Mouse (Mus musculus) heart, embryonic 10.5 days (tissue): ENCODE data around the gene Grem1. TPM values are rescaled to one million over a fixed set of nuclear protein-coding genes. Genes with fewer than 3 reads are reported as not detected.

ENCODE experiments used
- DNase-seq: peaks from one replicate; pipeline ENCODE4 v3.0.0-alpha.2; 2017; ENCODE audit warnings: low spot score
- H3K27ac ChIP-seq: fragments of 300-500 bp; sonication (generic); 2 replicates; pipeline ENCODE4 v1.5.1; 2016; ENCODE audit warnings: mild to moderate bottlenecking
- H3K27me3 ChIP-seq: fragments of 300-500 bp; sonication (generic); 2 replicates; pipeline ENCODE4 v1.6.1; 2016; ENCODE audit warnings: mild to moderate bottlenecking; ENCODE audit not compliant: poor library complexity, insufficient read depth, severe bottlenecking
- H3K36me3 ChIP-seq: fragments of 300-500 bp; sonication (generic); 2 replicates; pipeline ENCODE4 v1.6.1; 2016; ENCODE audit warnings: mild to moderate bottlenecking, moderate library complexity
- H3K4me1 ChIP-seq: fragments of 300-500 bp; sonication (generic); 2 replicates; pipeline ENCODE4 v1.6.1; 2016; ENCODE audit warnings: mild to moderate bottlenecking
- H3K4me3 ChIP-seq: fragments of 300-500 bp; sonication (generic); 2 replicates; pipeline ENCODE4 v1.5.1; 2016; ENCODE audit warnings: mild to moderate bottlenecking, moderate library complexity
- H3K9me3 ChIP-seq: fragments of 300-500 bp; sonication (generic); 2 replicates; pipeline ENCODE4 v1.6.1; 2016; ENCODE audit warnings: mild to moderate bottlenecking, moderate library complexity
- WGBS: fragments of 180-500 bp; shearing (Covaris S2); methylation state at CpG from one replicate; pipeline ENCODE4 v1.1.7; 2016; 5-methylcytosine and 5-hydroxymethylcytosine counted together
- polyA plus RNA-seq: library from polyadenylated mRNA; unstranded; fragments of >200 nt; fragmentation: Nextera tagmentation; extraction: Ambion mirVana; gene quantifications from 2 replicates; pipeline ENCODE4 v1.2.1, GENCODE M21; 2016

Gene Grem1
- polyA plus RNA-seq, 1 experiment from 2014 or later = 0.84 TPM

- Histone ChIP-seq H3K36me3 (no peaks in the 10 kb centered on the region), H3K9me3 (no peaks in the 10 kb centered on the region), H3K27me3 (no peaks in the 10 kb centered on the region), H3K4me3 (no peak overlapping the region), H3K4me1 (no peaks in the 10 kb centered on the region), H3K27ac (no peak overlapping the region)
- 86% methylated on average over 3 of the region's 3 CpGs for WGBS
- no peak for DNase-seq
Measured at GRCm38 (mm10) chr2:113728581-113728980, 29.9 kb downstream of the Grem1 start.

- peaks cover 16% of the 10 kb centered on the region for H3K27me3 ChIP-seq
- no peaks in the 10 kb centered on the region for H3K4me1 ChIP-seq
- 54% methylated on average over 2 of the region's 2 CpGs for WGBS
- no peak for DNase-seq
- no peak overlapping the region for H3K27ac ChIP-seq
- H3K4me3 ChIP-seq = no peak overlapping the region
- no peaks in the 10 kb centered on the region for H3K9me3 ChIP-seq
- H3K36me3 ChIP-seq = no peaks in the 10 kb centered on the region
Measured at GRCm38 (mm10) chr2:113714801-113715200, 43.6 kb downstream of the Grem1 start.

DNA sequence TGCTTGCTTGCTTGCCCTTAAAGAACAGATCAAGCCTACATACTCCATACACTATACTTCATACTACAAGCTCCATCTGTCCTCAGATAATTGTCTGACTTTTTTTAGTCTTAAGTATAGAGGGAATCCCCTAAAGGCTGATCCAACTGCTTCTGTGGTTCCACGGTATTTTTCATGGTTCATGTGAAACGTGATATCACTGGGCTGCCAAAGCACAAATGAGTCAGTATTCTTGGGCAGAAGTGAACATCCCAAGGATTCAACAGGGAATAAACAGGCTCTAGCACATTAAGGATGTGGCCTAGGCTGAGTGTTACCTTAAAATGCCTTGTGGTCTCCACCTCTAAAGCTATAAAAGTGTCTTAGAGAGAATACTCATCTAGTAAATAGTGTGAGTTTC lies 45.0 kb downstream of the Grem1 start:
- H3K4me3 ChIP-seq = no peak overlapping the region
- no peak overlapping the region for H3K27ac ChIP-seq
- no peak for DNase-seq
- H3K4me1 ChIP-seq = no peaks in the 10 kb centered on the region
- H3K9me3 ChIP-seq = no peaks in the 10 kb centered on the region
- H3K36me3 ChIP-seq = no peaks in the 10 kb centered on the region
- H3K27me3 ChIP-seq = peaks cover 23% of the 10 kb centered on the region
- WGBS = 68% methylated on average over 2 of the region's 2 CpGs

DNA sequence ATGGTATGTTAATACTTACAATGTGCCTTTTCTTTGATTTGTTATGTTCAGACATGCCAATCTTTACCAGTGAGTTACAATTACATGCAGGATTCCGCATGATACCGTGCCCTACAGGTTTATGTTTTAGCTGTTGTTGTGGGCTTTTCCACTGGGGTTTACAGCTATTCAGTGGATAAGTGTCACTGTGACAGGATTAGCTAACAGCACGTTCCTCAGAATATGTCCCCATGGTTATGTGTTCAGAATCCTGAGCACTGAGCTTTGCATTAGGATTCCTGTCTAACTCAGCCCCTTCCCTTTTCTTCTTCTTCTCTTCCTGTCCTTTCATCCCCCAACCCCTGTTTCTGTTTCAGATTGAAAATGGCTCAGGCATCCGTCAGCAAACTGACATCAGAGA lies 50.9 kb downstream of the Grem1 start:
- Histone ChIP-seq H3K4me1 (no peaks in the 10 kb centered on the region), H3K4me3 (no peak overlapping the region), H3K27ac (no peak overlapping the region), H3K9me3 (no peaks in the 10 kb centered on the region), H3K27me3 (peaks cover 54% of the 10 kb centered on the region), H3K36me3 (no peaks in the 10 kb centered on the region)
- no peak for DNase-seq
- 79% methylated on average over 4 of the region's 4 CpGs for WGBS

DNA sequence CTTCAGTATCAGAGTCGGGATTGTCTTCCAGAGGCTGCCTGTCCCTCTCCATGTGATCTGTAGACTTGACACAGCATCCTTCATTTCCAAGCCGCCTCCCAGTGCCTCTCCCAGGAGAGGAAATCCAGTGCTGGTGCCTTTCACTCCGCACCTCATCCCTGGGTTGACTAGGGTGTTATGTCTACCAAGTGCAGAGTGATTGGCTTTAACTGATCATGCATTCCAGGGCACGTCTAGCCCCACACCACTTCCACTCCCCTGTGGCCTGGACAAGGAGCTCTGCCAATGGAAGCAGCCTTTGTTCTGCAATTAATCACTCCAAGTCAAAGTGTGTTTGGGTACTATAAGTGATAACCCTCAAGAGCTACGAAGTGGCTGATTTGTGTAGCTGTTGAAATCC lies 56.9 kb downstream of the Grem1 start:
- DNase-seq = no peak
- Histone ChIP-seq H3K27ac (no peak overlapping the region), H3K9me3 (no peaks in the 10 kb centered on the region), H3K27me3 (peaks cover 66% of the 10 kb centered on the region), H3K4me1 (no peaks in the 10 kb centered on the region), H3K36me3 (no peaks in the 10 kb centered on the region), H3K4me3 (no peak overlapping the region)
- 20% methylated on average over 5 of the region's 5 CpGs for WGBS

GRCm38 (mm10) chr2:113696647-113697046 lies 61.8 kb downstream of the Grem1 start:
- H3K9me3 ChIP-seq = no peaks in the 10 kb centered on the region
- 88% methylated on average over 5 of the region's 5 CpGs for WGBS
- no peak overlapping the region for H3K27ac ChIP-seq
- peaks cover 69% of the 10 kb centered on the region for H3K27me3 ChIP-seq
- DNase-seq = no peak
- no peaks in the 10 kb centered on the region for H3K4me1 ChIP-seq
- no peaks in the 10 kb centered on the region for H3K36me3 ChIP-seq
- H3K4me3 ChIP-seq = no peak overlapping the region

DNA sequence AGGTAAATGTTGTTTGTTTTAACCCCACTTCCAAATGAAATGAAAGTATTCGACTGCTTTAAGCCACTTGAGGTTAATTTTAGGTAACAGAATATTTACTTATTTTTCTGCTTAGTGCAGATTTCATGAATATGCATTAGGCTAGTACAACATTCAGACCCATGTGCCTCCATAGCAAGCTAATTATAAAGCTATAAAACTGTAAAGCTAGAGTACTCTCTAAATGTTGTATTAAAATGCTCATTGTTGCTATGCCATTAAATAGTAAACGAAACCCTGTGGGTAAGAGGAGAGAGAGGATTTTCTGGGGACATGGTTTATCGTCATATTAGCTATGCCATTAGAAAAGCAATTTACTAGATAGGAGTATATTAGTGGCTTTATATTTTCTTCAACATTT lies 62.2 kb downstream of the Grem1 start:
- WGBS = 84% methylated on average over 3 of the region's 3 CpGs
- DNase-seq = no peak
- no peaks in the 10 kb centered on the region for H3K9me3 ChIP-seq
- no peak overlapping the region for H3K4me3 ChIP-seq
- H3K36me3 ChIP-seq = no peaks in the 10 kb centered on the region
- H3K4me1 ChIP-seq = no peaks in the 10 kb centered on the region
- H3K27ac ChIP-seq = no peak overlapping the region
- H3K27me3 ChIP-seq = peaks cover 69% of the 10 kb centered on the region

Other genes with a start within 250 kb of the Grem1 start
- gene Scg5, start 70.5 kb upstream of the Grem1 start, polyA plus RNA-seq = 0.81 and 0.99 TPM in 2 replicates
- 25.7 and 29.6 TPM in 2 replicates for gene Arhgap11a, start 90.0 kb upstream of the Grem1 start, polyA plus RNA-seq